Mouse (Mus musculus): Measurements from ENCODE around the gene Gm37240. TPM values are rescaled to one million over a fixed set of nuclear protein-coding genes. Genes with fewer than 3 reads are reported as not detected.

The Gm37240 gene
- total and polyA plus RNA-seq, 2 experiments from 2014 or later = 0.43 to 1.9 TPM

DNA sequence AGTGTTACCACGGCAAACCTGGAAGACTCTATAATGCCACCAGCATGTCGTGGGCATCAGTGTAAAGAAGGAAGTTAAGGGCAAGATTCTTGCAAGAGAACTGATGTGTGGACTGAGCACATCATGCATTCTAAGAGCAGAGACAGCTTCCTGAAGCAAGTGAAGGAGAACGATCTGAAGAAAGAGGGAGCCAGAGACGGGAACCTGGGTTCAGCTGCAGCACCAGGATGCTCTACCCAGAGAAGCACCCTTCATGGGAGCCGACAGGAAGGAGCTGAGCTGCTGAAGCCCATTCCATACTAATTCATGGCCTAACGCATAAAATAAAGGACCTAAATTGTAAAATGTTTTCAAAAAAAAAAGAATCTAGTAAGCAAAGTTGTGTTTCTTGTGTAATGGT, 27.5 kb upstream of the Gm37240 start:
- Histone ChIP-seq H3K9me3 (ENCODE audit: low read length) (no peaks in the 10 kb centered on the region), H3K4me2 (ENCODE audit: low read depth, low read length, poor library complexity, severe bottlenecking) (no peak overlapping the region), H3K27ac (ENCODE audit: low read depth, low read length) (no peak overlapping the region), H3K4me1 (ENCODE audit: insufficient read depth, low read length) (no peaks in the 10 kb centered on the region), H3K36me3 (ENCODE audit: insufficient read depth, low read length) (no peaks in the 10 kb centered on the region), H3K9ac (replicated peaks; ENCODE audit: low read length, poor library complexity, severe bottlenecking) (no peak overlapping the region), H3K4me3 (ENCODE audit: low read depth, low read length) (no peak overlapping the region), H3K27me3 (ENCODE audit: insufficient read depth, low read length) (no peaks in the 10 kb centered on the region)
- DNase-seq (ENCODE audit: low spot score) (no peak), ATAC-seq (ENCODE audit: low FRiP score) (no peak)
- WGBS = 94% methylated on average over 6 of the region's 6 CpGs
- no peak for TF ChIP-seq CTCF (IDR thresholded peaks at IDR 0.05)

DNA sequence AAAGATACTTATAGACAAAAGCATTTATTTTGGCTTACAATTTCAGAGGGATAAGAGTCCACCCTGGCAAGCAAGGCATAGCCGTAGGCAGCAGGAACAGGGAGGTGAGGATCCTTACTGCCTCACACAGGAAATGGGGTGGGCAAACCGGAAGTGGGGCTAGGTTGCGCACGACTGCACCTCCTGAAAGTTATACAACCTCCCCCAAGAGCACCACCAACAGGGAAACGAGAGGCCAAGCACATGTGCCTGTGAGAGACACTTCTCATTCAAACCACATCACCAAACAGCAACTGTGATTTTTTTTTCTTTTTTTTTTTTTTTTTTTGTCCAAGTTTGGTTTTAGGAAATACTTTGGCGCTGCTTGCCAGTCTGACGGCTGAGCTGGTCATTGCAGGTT, 19.8 kb upstream of the Gm37240 start:
- DNase-seq (ENCODE audit: low spot score) (no peak), ATAC-seq (ENCODE audit: low FRiP score) (no peak)
- Histone ChIP-seq H3K27ac (ENCODE audit: low read depth, low read length) (no peak overlapping the region), H3K27me3 (ENCODE audit: insufficient read depth, low read length) (no peaks in the 10 kb centered on the region), H3K4me3 (ENCODE audit: low read depth, low read length) (no peak overlapping the region), H3K9me3 (ENCODE audit: low read length) (no peaks in the 10 kb centered on the region), H3K4me1 (ENCODE audit: insufficient read depth, low read length) (no peaks in the 10 kb centered on the region), H3K9ac (replicated peaks; ENCODE audit: low read length, poor library complexity, severe bottlenecking) (no peak overlapping the region), H3K4me2 (ENCODE audit: low read depth, low read length, poor library complexity, severe bottlenecking) (no peak overlapping the region), H3K36me3 (ENCODE audit: insufficient read depth, low read length) (no peaks in the 10 kb centered on the region)
- 82% methylated on average over 7 of the region's 7 CpGs for WGBS
- TF ChIP-seq CTCF (IDR thresholded peaks at IDR 0.05) = no peak

DNA sequence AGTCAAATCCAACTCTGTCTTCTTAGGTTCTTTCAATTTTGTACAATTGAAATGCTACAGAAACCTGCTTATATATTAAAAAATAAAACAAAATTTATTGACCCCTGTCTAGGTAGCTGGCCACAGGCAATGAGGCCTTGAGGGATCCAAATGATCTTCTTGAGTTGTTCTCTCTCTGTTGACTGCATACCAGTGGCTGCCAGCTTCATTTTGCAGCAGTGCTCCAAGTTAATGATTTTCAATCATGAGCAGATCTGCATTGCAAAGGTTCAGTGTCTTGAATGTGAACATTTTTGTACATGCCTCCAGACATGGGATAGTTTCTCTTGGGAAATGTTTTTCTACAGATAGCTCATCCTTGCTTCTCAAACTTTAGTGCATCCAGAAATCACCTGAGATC, 17.1 kb upstream of the Gm37240 start:
- no peaks in the 10 kb centered on the region for H3K4me1 ChIP-seq (ENCODE audit: insufficient read depth, low read length)
- TF ChIP-seq CTCF (IDR thresholded peaks at IDR 0.05) = no peak
- H3K36me3 ChIP-seq (ENCODE audit: insufficient read depth, low read length) = no peaks in the 10 kb centered on the region
- no peak overlapping the region for H3K4me2 ChIP-seq (ENCODE audit: low read depth, low read length, poor library complexity, severe bottlenecking)
- ATAC-seq (ENCODE audit: low FRiP score) (no peak), DNase-seq (ENCODE audit: low spot score) (no peak)
- H3K9ac ChIP-seq (replicated peaks; ENCODE audit: low read length, poor library complexity, severe bottlenecking) = no peak overlapping the region
- no peak overlapping the region for H3K27ac ChIP-seq (ENCODE audit: low read depth, low read length)
- no peak overlapping the region for H3K4me3 ChIP-seq (ENCODE audit: low read depth, low read length)
- H3K27me3 ChIP-seq (ENCODE audit: insufficient read depth, low read length) = no peaks in the 10 kb centered on the region
- no peaks in the 10 kb centered on the region for H3K9me3 ChIP-seq (ENCODE audit: low read length)

DNA sequence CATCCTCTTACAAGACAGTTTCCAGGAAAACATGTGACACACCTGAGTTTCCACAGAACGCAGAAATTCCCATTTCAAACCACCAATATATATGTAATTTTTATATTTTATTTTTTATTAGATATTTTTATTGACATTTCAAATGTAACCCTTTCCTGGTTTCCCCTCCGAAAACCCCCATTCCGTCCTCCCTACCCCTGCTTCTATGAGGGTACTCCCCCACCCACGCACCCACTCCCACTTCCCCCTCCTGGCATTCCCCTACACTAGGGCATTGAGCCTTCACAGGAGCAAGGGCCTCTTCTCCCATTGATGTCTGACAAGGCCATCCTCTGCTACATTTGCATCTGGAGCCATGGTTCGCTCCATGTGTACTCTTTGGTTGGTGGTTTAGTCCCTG, 7.7 kb upstream of the Gm37240 start:
- TF ChIP-seq CTCF (IDR thresholded peaks at IDR 0.05) = no peak
- no peak overlapping the region for H3K4me3 ChIP-seq (ENCODE audit: low read depth, low read length)
- H3K36me3 ChIP-seq (ENCODE audit: insufficient read depth, low read length) = no peaks in the 10 kb centered on the region
- ATAC-seq (ENCODE audit: low FRiP score) = no peak
- DNase-seq (ENCODE audit: low spot score) = no peak
- H3K9me3 ChIP-seq (ENCODE audit: low read length) = no peaks in the 10 kb centered on the region
- H3K9ac ChIP-seq (replicated peaks; ENCODE audit: low read length, poor library complexity, severe bottlenecking) = no peak overlapping the region
- 95% methylated on average over 5 of the region's 5 CpGs for WGBS
- no peak overlapping the region for H3K4me2 ChIP-seq (ENCODE audit: low read depth, low read length, poor library complexity, severe bottlenecking)
- no peaks in the 10 kb centered on the region for H3K4me1 ChIP-seq (ENCODE audit: insufficient read depth, low read length)
- H3K27ac ChIP-seq (ENCODE audit: low read depth, low read length) = no peak overlapping the region
- no peaks in the 10 kb centered on the region for H3K27me3 ChIP-seq (ENCODE audit: insufficient read depth, low read length)

DNA sequence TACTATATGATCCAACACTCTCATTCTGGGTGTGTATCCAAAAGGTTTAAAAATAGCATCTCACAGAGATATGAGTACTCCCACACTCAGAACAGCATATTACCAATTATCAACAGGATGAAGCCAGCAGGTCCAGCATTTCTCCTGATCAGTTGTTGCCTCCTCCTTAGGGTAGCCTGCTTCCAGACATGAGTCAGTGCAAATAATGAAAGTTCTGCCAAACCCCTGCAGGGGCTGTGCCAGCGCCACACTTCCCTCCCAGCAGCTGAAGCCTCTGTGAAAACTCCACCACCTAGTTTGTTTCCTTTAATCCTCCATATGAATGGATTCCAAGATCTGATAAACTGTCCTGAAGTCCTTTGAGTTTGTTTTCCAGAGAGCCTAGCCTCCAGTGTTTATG, 4.3 kb upstream of the Gm37240 start:
- ATAC-seq (ENCODE audit: low FRiP score) (no peak), DNase-seq (ENCODE audit: low spot score) (no peak)
- Histone ChIP-seq H3K4me1 (ENCODE audit: insufficient read depth, low read length) (peaks cover 10% of the 10 kb centered on the region; the same call in 1 of the 2 replicates), H3K4me3 (ENCODE audit: low read depth, low read length) (no peak overlapping the region), H3K4me2 (ENCODE audit: low read depth, low read length, poor library complexity, severe bottlenecking) (no peak overlapping the region), H3K9ac (replicated peaks; ENCODE audit: low read length, poor library complexity, severe bottlenecking) (no peak overlapping the region), H3K9me3 (ENCODE audit: low read length) (no peaks in the 10 kb centered on the region), H3K36me3 (ENCODE audit: insufficient read depth, low read length) (no peaks in the 10 kb centered on the region), H3K27ac (ENCODE audit: low read depth, low read length) (no peak overlapping the region), H3K27me3 (ENCODE audit: insufficient read depth, low read length) (peaks cover 15% of the 10 kb centered on the region)
- WGBS = 62% methylated on average over 1 of the region's 1 CpGs
- no peak for TF ChIP-seq CTCF (IDR thresholded peaks at IDR 0.05)

DNA sequence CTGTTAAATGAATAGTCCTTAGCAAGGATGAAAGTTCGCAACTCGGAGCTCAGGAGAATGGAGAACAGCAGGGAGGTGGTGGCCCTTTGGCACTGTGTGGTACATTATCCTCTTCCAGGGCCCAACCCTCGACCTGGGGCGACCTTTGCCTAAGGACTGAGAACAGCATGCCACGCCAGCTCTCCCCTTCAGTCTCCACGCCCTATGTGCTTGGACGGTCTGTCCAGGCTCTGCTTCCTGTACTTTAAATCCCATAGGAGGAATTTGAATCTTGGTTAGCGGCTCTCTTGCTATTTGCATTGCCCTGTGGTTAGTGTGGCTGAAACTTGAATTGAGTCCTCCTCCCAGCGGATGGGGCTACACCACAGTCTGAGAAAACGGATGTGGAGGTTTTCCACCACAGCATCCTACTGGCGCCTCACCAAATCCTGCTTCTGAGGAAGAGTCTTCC, 928 bp upstream of the Gm37240 start:
- DNase-seq (ENCODE audit: low spot score) (no peak), ATAC-seq (ENCODE audit: low FRiP score) (no peak)
- H3K27me3 ChIP-seq (ENCODE audit: insufficient read depth, low read length) = peaks cover 22% of the 10 kb centered on the region
- H3K4me3 ChIP-seq (ENCODE audit: low read depth, low read length) = peak overlapping the region; percentile 60; the same call in 1 of the 2 replicates
- peak overlapping the region; percentile 99 for H3K4me2 ChIP-seq (ENCODE audit: low read depth, low read length, poor library complexity, severe bottlenecking)
- no peaks in the 10 kb centered on the region for H3K9me3 ChIP-seq (ENCODE audit: low read length)
- no peak for TF ChIP-seq CTCF (IDR thresholded peaks at IDR 0.05)
- no peak overlapping the region for H3K9ac ChIP-seq (replicated peaks; ENCODE audit: low read length, poor library complexity, severe bottlenecking)
- H3K27ac ChIP-seq (ENCODE audit: low read depth, low read length) = no peak overlapping the region
- H3K4me1 ChIP-seq (ENCODE audit: insufficient read depth, low read length) = peaks cover 10% of the 10 kb centered on the region; the same call in 1 of the 2 replicates
- no peaks in the 10 kb centered on the region for H3K36me3 ChIP-seq (ENCODE audit: insufficient read depth, low read length)
- WGBS = 9% methylated on average over 11 of the region's 11 CpGs

Measured in midbrain, postnatal 0 days (tissue).